Mouse (Mus musculus): ENCODE data around the gene Slc35b2.
A peak's percentile ranks its signal among the peaks of the same experiment; 100 is the strongest.

Gene Slc35b2

DNA sequence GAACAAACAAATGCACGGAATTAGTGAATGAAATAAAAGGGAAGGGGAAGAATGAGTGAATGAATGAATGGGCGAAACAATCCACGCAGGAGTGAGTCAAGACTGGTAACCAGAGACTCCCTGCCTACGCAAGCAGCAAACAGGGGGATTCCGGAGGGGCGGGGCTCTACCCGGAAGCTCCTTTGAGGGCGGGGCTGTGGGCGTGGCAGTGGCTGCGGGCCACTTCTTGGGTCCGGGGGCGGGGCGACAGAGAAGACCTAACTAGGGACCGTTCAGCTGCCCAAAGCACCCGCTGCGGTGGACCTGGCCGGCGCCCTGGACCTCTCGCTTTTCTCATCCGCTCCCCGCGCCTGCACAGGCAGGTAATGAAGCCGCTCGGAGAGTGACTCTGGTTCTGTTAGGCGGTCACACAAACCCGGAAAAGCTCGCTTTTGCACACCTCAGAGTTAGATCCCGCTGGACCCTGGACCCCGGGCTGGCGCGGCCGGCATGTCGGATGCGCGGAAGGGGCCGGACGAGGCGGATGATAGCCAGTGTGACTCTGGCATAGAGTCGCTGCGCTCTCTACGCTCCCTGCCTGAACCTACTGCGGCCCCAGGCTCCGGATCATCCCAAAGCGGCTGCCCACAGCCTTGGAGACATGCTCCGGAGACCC lies 8.1 kb upstream of the Slc35b2 start, which contains the start of gene Nfkbie:
Gene Nfkbie, plus strand, starts transcription at position 252 of the 655 bp plus-strand sequence.
- no peaks in the 10 kb centered on the region for H3K9me3 ChIP-seq (ENCODE audit: low read length)
- TF ChIP-seq NANOG (IDR thresholded peaks at IDR 0.05; ENCODE audit: borderline replicate concordance, low read length) (no peak), POU5F1 (IDR thresholded peaks at IDR 0.05; ENCODE audit: borderline replicate concordance, low read length) (no peak), CTCF (conservative IDR thresholded peaks at IDR 0.05; ENCODE audit: low read length) (no peak)
- peaks cover 66% of the 10 kb centered on the region for H3K4me1 ChIP-seq (replicated peaks; ENCODE audit: low read depth, low read length)
- peak within 1 kb of the TSS; percentile 92 for H3K4me3 ChIP-seq (replicated peaks; ENCODE audit: low read length)
- peaks cover 18% of the 10 kb centered on the region for H3K36me3 ChIP-seq (ENCODE audit: insufficient read depth, low read length)
- peaks cover 26% of the 10 kb centered on the region for H3K27me3 ChIP-seq (ENCODE audit: insufficient read depth, low read length)

DNA sequence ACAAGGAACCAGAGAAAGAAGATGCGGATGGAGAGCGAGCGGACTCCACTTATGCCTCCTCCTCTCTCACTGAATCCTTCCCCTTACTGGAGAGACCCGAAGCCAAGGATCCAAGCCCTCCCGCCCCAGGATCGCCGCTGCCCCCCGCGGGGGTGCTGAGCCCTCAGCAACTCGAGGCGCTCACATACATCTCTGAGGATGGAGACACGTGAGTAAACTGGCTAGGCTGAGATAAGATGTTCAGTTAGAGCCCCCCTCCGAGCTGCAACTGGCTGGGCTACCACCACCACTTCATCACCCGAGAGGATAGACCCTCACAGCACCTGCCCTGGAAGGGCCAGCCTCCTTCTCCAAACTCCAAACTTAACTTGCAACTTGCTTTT lies 7.6 kb upstream of the Slc35b2 start:
- peaks cover 20% of the 10 kb centered on the region for H3K36me3 ChIP-seq (ENCODE audit: insufficient read depth, low read length)
- H3K4me3 ChIP-seq (replicated peaks; ENCODE audit: low read length) = peak overlapping the region; percentile 92
- no peaks in the 10 kb centered on the region for H3K9me3 ChIP-seq (ENCODE audit: low read length)
- no peak for TF ChIP-seq NANOG (IDR thresholded peaks at IDR 0.05; ENCODE audit: borderline replicate concordance, low read length)
- TF ChIP-seq POU5F1 (IDR thresholded peaks at IDR 0.05; ENCODE audit: borderline replicate concordance, low read length) = no peak
- TF ChIP-seq CTCF (conservative IDR thresholded peaks at IDR 0.05; ENCODE audit: low read length) = no peak
- peaks cover 61% of the 10 kb centered on the region for H3K4me1 ChIP-seq (replicated peaks; ENCODE audit: low read depth, low read length)
- H3K27me3 ChIP-seq (ENCODE audit: insufficient read depth, low read length) = peaks cover 26% of the 10 kb centered on the region

DNA sequence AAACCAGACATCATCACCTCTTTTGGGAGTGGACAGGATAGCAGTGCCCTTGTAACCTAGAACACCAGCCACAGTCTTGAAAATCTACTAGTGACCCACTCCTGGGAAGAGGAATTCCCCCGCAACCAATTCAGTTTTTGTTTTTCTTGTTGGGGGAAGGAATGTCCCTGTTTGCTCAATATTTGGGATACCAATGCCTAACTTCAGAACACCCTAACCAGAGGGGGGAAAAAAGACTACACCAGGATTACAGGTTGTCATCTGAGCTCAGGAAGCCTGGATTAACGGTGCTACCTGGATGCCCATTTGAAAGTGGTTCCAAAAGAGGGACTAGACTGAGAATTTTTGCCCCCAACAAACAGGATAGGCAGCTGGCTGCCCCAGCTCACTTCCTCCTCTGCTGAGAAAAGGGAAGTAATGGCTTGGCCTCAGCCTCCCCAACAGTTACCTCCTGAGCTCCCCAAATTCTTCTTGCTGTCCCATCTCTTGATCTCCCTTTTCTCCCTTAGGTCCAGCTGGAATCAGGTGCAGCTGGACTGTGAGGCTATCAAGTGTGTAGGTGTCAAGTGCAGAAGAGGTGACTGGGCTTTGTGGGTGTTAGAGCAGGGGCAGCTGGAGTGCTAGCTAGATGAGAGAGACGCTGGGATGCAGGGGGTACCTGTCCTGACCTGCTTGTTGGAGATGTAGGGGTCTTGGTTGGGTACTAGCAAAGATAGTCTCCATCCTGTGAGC lies 7.0 kb upstream of the Slc35b2 start:
- Histone ChIP-seq H3K27me3 (ENCODE audit: insufficient read depth, low read length) (peaks cover 26% of the 10 kb centered on the region), H3K4me1 (replicated peaks; ENCODE audit: low read depth, low read length) (peaks cover 55% of the 10 kb centered on the region), H3K9me3 (ENCODE audit: low read length) (no peaks in the 10 kb centered on the region), H3K36me3 (ENCODE audit: insufficient read depth, low read length) (peaks cover 20% of the 10 kb centered on the region), H3K4me3 (replicated peaks; ENCODE audit: low read length) (peak overlapping the region; percentile 92)
- TF ChIP-seq NANOG (IDR thresholded peaks at IDR 0.05; ENCODE audit: borderline replicate concordance, low read length) (no peak), CTCF (conservative IDR thresholded peaks at IDR 0.05; ENCODE audit: low read length) (no peak), POU5F1 (IDR thresholded peaks at IDR 0.05; ENCODE audit: borderline replicate concordance, low read length) (no peak)

DNA sequence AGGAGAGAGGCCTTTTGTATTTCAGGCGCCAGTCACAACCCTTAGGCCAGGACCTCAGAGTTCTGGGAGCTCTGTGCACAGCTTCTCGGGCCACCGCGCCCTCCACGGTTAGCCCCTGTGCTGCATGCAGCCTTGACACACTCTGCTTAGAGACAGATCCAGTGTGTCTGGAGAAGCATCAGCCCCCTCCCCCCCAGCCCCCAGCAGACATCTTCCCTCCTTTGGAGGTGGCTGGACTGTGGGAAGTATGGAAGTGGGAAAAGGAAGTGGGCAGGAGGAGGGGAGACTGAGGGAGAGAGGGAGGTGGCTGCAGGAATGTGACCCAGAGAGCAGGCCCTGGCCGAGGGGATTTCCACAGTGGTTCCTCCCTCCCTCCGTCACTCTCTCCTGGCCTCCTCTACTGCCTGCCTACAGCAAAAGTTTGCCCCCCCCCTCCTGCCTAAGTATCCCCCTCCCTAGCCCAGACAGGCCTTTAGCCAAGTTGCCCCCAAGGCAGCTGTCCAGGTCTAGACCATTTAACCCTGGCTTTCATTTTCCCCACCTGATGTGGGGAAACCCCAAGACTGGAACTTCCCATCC lies 6.3 kb upstream of the Slc35b2 start:
- peaks cover 51% of the 10 kb centered on the region for H3K4me1 ChIP-seq (replicated peaks; ENCODE audit: low read depth, low read length)
- peaks cover 26% of the 10 kb centered on the region for H3K27me3 ChIP-seq (ENCODE audit: insufficient read depth, low read length)
- no peaks in the 10 kb centered on the region for H3K9me3 ChIP-seq (ENCODE audit: low read length)
- no peak overlapping the region for H3K4me3 ChIP-seq (replicated peaks; ENCODE audit: low read length)
- TF ChIP-seq NANOG (IDR thresholded peaks at IDR 0.05; ENCODE audit: borderline replicate concordance, low read length) (no peak), CTCF (conservative IDR thresholded peaks at IDR 0.05; ENCODE audit: low read length) (no peak), POU5F1 (IDR thresholded peaks at IDR 0.05; ENCODE audit: borderline replicate concordance, low read length) (no peak)
- H3K36me3 ChIP-seq (ENCODE audit: insufficient read depth, low read length) = peaks cover 23% of the 10 kb centered on the region

DNA sequence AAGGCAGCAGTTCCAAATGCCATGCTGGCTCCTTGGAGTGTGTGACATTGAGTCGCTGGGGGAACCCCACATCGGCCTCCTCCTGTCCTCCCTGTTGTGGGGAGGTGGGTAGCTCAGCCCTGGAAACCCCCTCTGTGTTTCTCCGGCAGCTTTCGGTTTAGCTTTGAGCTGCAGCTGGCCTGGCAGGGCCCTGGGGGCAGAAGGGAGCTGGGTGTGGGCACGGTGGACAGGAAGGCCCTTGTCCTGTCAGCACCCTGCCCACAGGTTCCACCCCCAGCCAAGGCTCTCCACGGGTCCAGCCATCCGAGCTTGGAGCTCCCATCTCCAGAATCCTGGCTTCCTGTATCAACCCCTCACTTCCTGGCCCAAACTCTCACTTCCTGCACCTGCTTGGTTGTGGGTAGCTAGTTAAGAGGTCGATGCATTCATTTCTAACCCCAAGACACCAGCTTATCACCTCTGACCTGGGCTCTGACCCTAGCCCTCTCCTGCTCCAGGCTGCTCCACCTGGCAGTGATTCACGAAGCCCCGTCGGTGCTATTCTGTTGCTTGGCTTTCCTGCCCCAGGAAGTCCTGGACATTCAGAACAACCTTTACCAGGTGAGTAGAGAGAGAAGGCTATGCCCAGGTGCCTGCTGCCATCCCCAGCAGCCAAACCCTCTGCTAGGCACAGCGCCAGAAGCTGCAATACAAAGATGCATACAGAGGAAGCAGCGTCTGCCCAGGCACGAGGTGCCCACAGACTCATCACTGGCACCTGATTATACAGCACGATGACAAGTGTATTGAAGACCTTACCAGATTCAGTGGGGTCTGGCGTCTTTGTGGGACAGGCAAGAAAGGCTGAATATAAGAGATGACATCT lies 5.4 kb upstream of the Slc35b2 start:
- no peak for TF ChIP-seq POU5F1 (IDR thresholded peaks at IDR 0.05; ENCODE audit: borderline replicate concordance, low read length)
- no peak for TF ChIP-seq CTCF (conservative IDR thresholded peaks at IDR 0.05; ENCODE audit: low read length)
- TF ChIP-seq NANOG (IDR thresholded peaks at IDR 0.05; ENCODE audit: borderline replicate concordance, low read length) = no peak
- peaks cover 22% of the 10 kb centered on the region for H3K27me3 ChIP-seq (ENCODE audit: insufficient read depth, low read length)
- peaks cover 58% of the 10 kb centered on the region for H3K4me1 ChIP-seq (replicated peaks; ENCODE audit: low read depth, low read length)
- no peak overlapping the region for H3K4me3 ChIP-seq (replicated peaks; ENCODE audit: low read length)
- H3K9me3 ChIP-seq (ENCODE audit: low read length) = no peaks in the 10 kb centered on the region
- H3K36me3 ChIP-seq (ENCODE audit: insufficient read depth, low read length) = peaks cover 23% of the 10 kb centered on the region

DNA sequence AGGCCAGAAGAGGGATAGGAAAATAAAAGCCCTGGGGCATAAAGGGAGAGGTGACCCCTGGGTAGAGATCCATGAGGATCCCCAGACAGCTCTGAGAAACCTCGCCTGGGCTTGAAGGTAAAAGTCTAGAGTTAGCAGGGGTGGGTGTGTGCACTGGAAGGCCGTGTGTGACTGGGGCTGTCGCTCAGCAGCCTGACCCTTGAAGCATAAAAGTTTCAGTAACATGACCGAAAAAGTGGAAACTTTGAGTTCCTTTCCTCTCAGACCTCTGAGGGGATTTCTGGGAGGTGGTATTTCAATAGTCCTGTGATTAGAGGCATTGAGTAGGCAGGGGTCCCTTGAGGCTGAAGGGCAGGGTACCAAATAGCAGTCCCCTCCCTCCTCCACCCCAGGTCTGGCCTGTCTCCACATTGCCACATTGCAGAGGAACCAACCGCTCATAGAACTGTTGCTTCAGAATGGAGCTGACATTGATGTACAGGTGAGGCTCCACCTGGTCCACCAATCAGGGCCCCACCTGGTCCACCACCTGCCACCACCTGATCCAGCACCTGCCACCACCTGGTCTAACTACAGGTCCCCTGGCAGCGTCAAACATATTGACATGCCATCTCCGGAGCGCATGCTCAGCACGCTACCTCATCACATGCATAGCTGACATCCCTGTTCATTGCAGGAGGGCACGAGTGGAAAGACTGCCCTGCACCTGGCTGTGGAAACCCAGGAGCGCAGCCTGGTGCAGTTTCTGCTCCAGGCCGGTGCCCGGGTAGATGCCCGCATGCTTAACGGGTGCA lies 3.7 kb upstream of the Slc35b2 start:
- no peak for TF ChIP-seq CTCF (conservative IDR thresholded peaks at IDR 0.05; ENCODE audit: low read length)
- TF ChIP-seq NANOG (IDR thresholded peaks at IDR 0.05; ENCODE audit: borderline replicate concordance, low read length) = no peak
- no peak for TF ChIP-seq POU5F1 (IDR thresholded peaks at IDR 0.05; ENCODE audit: borderline replicate concordance, low read length)
- Histone ChIP-seq H3K9me3 (ENCODE audit: low read length) (no peaks in the 10 kb centered on the region), H3K4me1 (replicated peaks; ENCODE audit: low read depth, low read length) (peaks cover 63% of the 10 kb centered on the region), H3K36me3 (ENCODE audit: insufficient read depth, low read length) (peaks cover 25% of the 10 kb centered on the region), H3K27me3 (ENCODE audit: insufficient read depth, low read length) (peaks cover 18% of the 10 kb centered on the region), H3K4me3 (replicated peaks; ENCODE audit: low read length) (no peak overlapping the region)

DNA sequence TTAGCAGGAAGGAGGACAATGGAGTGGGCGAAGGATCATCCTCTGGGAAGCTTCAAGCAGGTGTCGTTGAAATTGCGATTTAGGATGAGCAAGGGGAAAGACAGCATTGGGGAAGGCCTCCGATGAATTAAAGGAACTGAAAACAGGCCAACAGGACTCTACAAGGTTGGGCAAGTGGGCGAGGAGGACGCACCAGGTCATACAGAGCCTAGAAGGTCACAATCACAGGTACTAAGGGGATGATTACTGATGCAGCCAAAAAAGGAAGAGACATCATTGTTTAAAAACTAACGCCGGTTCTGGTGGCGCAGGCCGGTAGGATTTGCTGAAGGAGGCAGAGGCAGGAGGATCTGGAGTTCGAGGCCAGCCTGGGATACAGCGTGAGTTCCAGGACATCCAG lies 458 bp upstream of the Slc35b2 start:
- TF ChIP-seq POU5F1 (IDR thresholded peaks at IDR 0.05; ENCODE audit: borderline replicate concordance, low read length) (no peak), CTCF (conservative IDR thresholded peaks at IDR 0.05; ENCODE audit: low read length) (no peak), NANOG (IDR thresholded peaks at IDR 0.05; ENCODE audit: borderline replicate concordance, low read length) (no peak)
- Histone ChIP-seq H3K4me3 (replicated peaks; ENCODE audit: low read length) (peak overlapping the region; percentile 98; the same call in 1 of the 2 replicates), H3K4me1 (replicated peaks; ENCODE audit: low read depth, low read length) (peaks cover 64% of the 10 kb centered on the region), H3K27me3 (ENCODE audit: insufficient read depth, low read length) (no peaks in the 10 kb centered on the region), H3K9me3 (ENCODE audit: low read length) (peaks cover 7% of the 10 kb centered on the region; the same call in 1 of the 2 replicates), H3K36me3 (ENCODE audit: insufficient read depth, low read length) (peaks cover 58% of the 10 kb centered on the region)

Measured in E14TG2a.4 (cell line).